Mouse (Mus musculus) small intestine, adult 2 months (tissue): ENCODE measurements around the gene Rnf212. TPM values are rescaled to one million over a fixed set of nuclear protein-coding genes. Genes with fewer than 3 reads are reported as not detected.

ENCODE experiments used
- H3K27ac ChIP-seq: fragments of 200-500 bp; 2 replicates; pipeline ENCODE4 v1.5.1; 2012; ENCODE audit warnings: low read depth, low read length, control low read depth, inconsistent platforms; ENCODE audit not compliant: insufficient read depth
- H3K27me3 ChIP-seq: fragments of 200-500 bp; 2 replicates; pipeline ENCODE4 v1.6.1; 2012; ENCODE audit warnings: mild to moderate bottlenecking, moderate library complexity, low read length, inconsistent platforms; ENCODE audit not compliant: control insufficient read depth, insufficient read depth
- H3K36me3 ChIP-seq: fragments of 200-500 bp; 2 replicates; pipeline ENCODE4 v1.6.1; 2012; ENCODE audit warnings: mild to moderate bottlenecking, low read length, control low read depth, inconsistent platforms; ENCODE audit not compliant: control insufficient read depth, insufficient read depth
- H3K4me1 ChIP-seq: fragments of 200-500 bp; 2 replicates; pipeline ENCODE4 v1.6.1; 2012; ENCODE audit warnings: low read length, inconsistent platforms, mixed read lengths; ENCODE audit not compliant: control insufficient read depth, insufficient read depth, insufficient read length
- H3K4me3 ChIP-seq: fragments of 200-500 bp; 2 replicates; pipeline ENCODE4 v1.5.1; 2012; ENCODE audit warnings: low read depth, mild to moderate bottlenecking, control low read depth, inconsistent platforms, low read length, moderate library complexity
- CTCF ChIP-seq: fragments of 200-500 bp; IDR thresholded peaks from 2 replicates; pipeline ENCODE4 v1.5.1; 2012; ENCODE audit warnings: low read depth, mild to moderate bottlenecking, control low read depth, inconsistent platforms, low read length, moderate library complexity, mixed read lengths; ENCODE audit not compliant: insufficient replicate concordance, insufficient read length; ENCODE audit errors: extremely low read depth
- POLR2A ChIP-seq: fragments of 200-500 bp; IDR thresholded peaks from 2 replicates; pipeline ENCODE4 v1.6.1; 2012; ENCODE audit warnings: low read depth, mild to moderate bottlenecking, control low read depth, inconsistent platforms, low read length, moderate library complexity
- WGBS: fragments of 180-500 bp; shearing (Covaris S2); methylation state at CpG from one replicate; pipeline ENCODE4 v1.1.7; 2018; 5-methylcytosine and 5-hydroxymethylcytosine counted together
- polyA plus RNA-seq: library from polyadenylated mRNA; depleted of rRNA; stranded (reverse); fragments of >200 nt; gene quantifications from 2 replicates; pipeline ENCODE4 v1.2.3, GENCODE M21; 2012

The Rnf212 gene
- polyA plus RNA-seq, 1 experiment = 0.14 TPM

DNA sequence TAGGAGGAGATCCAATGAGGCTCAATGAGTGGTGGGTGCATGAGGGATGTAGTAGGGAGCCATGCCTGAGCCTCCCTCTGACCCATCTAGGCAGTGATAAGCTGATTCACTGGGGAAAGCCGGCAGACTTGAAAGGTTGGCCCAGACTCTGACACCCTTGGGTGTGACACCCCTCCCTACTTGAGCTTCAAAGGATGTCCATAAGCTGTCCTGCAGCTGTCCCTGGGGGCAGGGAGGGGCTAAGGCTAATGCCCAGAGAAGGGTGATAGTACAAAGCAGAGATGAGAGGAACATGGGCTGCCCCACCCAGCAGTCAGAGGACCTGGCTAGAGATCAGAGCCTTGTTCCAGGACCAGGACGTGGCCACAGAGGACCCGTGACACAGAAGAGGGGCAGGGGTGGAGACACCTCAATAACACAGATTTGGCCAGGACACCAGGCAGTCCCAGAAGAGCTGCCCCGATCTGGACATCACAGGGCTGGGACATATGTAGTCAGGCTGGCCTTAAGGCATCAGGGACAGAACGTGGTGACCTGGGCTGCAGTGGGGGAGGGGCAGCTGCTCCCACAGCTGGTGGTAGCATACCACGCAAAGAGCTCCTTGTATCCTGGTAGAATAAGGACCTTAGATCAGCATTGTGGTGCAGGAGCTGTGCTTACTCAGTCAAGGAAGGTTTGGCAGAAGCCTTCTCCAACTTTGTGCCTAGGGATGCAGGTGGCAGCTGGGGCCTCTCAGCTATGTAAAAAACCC, 65.6 kb downstream of the Rnf212 start:
- Histone ChIP-seq H3K4me3 (no peak overlapping the region), H3K27me3 (no peaks in the 10 kb centered on the region), H3K27ac (peak overlapping the region; percentile 67), H3K4me1 (peaks cover 21% of the 10 kb centered on the region), H3K36me3 (no peaks in the 10 kb centered on the region)
- TF ChIP-seq POLR2A (no peak), CTCF (no peak)
- WGBS = 26% methylated on average over 6 of the region's 6 CpGs

- peaks cover 24% of the 10 kb centered on the region for H3K4me1 ChIP-seq
- peak overlapping the region; percentile 67 for H3K27ac ChIP-seq
- no peaks in the 10 kb centered on the region for H3K36me3 ChIP-seq
- H3K27me3 ChIP-seq = no peaks in the 10 kb centered on the region
- WGBS = 32% methylated on average over 1 of the region's 1 CpGs
- H3K4me3 ChIP-seq = no peak overlapping the region
- TF ChIP-seq POLR2A = no peak
- no peak for TF ChIP-seq CTCF
Observed at GRCm38 (mm10) chr5:108708419-108708818, 66.4 kb downstream of the Rnf212 start.

GRCm38 (mm10) chr5:108707758-108708157, 67.0 kb downstream of the Rnf212 start:
- Histone ChIP-seq H3K36me3 (no peaks in the 10 kb centered on the region), H3K27ac (peak overlapping the region; percentile 41), H3K4me3 (no peak overlapping the region), H3K27me3 (no peaks in the 10 kb centered on the region), H3K4me1 (peaks cover 27% of the 10 kb centered on the region)
- WGBS = 50% methylated on average over 2 of the region's 2 CpGs
- TF ChIP-seq CTCF (no peak), POLR2A (no peak)

- 50% methylated on average over 12 of the region's 12 CpGs for WGBS
- Histone ChIP-seq H3K4me1 (peaks cover 21% of the 10 kb centered on the region), H3K27me3 (no peaks in the 10 kb centered on the region), H3K36me3 (no peaks in the 10 kb centered on the region), H3K4me3 (no peak overlapping the region), H3K27ac (no peak overlapping the region)
- TF ChIP-seq CTCF (no peak), POLR2A (no peak)
Observed at GRCm38 (mm10) chr5:108703754-108704626, 70.8 kb downstream of the Rnf212 start.

GRCm38 (mm10) chr5:108701341-108702021, 73.3 kb downstream of the Rnf212 start:
- Histone ChIP-seq H3K36me3 (no peaks in the 10 kb centered on the region), H3K4me1 (peaks cover 9% of the 10 kb centered on the region), H3K27me3 (no peaks in the 10 kb centered on the region), H3K27ac (no peak overlapping the region), H3K4me3 (no peak overlapping the region)
- TF ChIP-seq POLR2A (no peak), CTCF (no peak)
- WGBS = 86% methylated on average over 10 of the region's 10 CpGs

DNA sequence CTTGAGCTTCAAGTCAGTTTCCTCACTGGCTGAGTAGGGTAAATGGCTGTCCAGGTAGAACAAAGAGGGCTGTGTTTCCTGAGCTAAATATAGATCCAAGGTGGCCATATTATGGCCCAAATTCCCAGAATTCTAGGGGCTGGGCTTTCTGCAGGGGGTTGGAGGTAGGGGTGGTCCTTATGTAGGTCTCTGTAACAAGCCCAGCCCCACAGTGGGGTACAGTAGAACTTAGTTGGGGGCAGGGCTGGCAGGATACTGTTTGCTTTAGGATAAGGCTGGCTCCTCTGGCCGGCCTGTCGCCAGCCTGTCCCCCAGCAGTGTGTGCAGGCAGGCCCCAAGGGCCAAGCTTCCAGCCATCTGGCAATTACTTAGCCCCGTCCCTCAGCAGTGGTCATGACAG, 74.4 kb downstream of the Rnf212 start:
- Histone ChIP-seq H3K27me3 (no peaks in the 10 kb centered on the region), H3K27ac (no peak overlapping the region), H3K4me3 (no peak overlapping the region), H3K4me1 (peaks cover 9% of the 10 kb centered on the region), H3K36me3 (no peaks in the 10 kb centered on the region)
- 28% methylated on average over 3 of the region's 3 CpGs for WGBS
- TF ChIP-seq CTCF = no peak
- no peak for TF ChIP-seq POLR2A
